Mouse (Mus musculus) frontal cortex, adult 2 months (tissue): ENCODE measurements at regions not wholly inside any gene's neighbourhood (a gene's known extent, or its start where the extent isn't known, plus 50 kb on each side); places are given as distances from the start of the nearest gene placed in this dataset.
A peak's percentile ranks its signal among the peaks of the same experiment; 100 is the strongest.
"Not testable (repeated sequence)": the region's sequence is repeated elsewhere in the genome, so short reads cannot be mapped to it uniquely, and the experiment has no call there.

Experiments used
- DNase-seq, 2 experiments: peaks; one replicate each; pipeline ENCODE4 v3.0.0; 2022; ENCODE audit warnings: low spot score in 1 of 2; ENCODE audit errors: extremely low spot score in 1 of 2

GRCm38 (mm10) chr14:53737962-53738361, 515.9 kb downstream of the Dad1 start:
- peak in 1 of 2 experiments; percentile 1 for DNase-seq

- peak in 1 of 2 experiments; percentile 19 for DNase-seq
Observed at GRCm38 (mm10) chr14:53736274-53736673, 517.6 kb downstream of the Dad1 start.

- DNase-seq = not testable (repeated sequence)
Observed at GRCm38 (mm10) chr14:53731600-53731999, 522.3 kb downstream of the Dad1 start.

GRCm38 (mm10) chr14:53729877-53730276, 524.0 kb downstream of the Dad1 start:
- DNase-seq = not testable (repeated sequence)

GRCm38 (mm10) chr14:53729149-53729548, 524.8 kb downstream of the Dad1 start:
- DNase-seq = not testable (repeated sequence)

- not testable (repeated sequence) for DNase-seq
Observed at GRCm38 (mm10) chr14:53726914-53727313, 527.0 kb downstream of the Dad1 start.

DNA sequence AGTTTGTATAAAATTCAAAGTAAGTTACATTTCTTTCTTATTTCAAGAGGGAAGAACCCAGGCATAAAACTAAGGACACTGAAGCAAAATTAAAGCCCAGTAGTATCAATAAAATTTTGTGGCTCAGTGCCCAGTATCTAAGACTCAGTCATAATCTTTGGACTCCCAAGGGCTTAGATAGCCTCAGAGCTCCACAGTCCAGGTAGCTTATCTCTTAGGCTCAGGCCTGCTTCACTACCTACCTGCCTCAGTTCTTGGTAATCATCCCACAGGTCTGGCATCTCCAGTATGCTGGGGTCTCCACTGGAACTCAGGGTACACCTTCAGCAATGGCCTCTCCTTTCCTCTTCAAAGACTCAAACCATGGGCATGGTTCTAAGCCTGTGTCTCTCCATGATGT, 530.3 kb downstream of the Dad1 start:
- not testable (repeated sequence) for DNase-seq

DNA sequence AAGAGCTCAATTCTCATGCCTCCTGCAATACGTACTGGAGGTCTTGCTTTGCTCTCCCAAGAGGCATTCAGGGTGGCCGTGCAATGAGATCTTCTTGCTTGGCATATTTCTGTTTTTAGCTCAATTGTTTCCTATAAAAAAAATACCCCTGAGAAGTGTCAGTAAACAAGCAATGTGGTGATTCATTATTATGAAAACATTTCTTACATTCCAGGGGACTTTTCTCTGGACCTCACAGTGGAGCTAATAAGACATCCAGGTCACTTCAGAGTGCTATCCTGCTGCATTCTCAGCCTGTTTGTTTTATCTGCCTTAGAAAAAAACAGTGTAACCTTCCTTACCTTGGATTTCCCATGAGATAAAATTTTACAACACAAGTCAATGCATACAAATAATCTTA, 532.0 kb downstream of the Dad1 start:
- not testable (repeated sequence) for DNase-seq

DNA sequence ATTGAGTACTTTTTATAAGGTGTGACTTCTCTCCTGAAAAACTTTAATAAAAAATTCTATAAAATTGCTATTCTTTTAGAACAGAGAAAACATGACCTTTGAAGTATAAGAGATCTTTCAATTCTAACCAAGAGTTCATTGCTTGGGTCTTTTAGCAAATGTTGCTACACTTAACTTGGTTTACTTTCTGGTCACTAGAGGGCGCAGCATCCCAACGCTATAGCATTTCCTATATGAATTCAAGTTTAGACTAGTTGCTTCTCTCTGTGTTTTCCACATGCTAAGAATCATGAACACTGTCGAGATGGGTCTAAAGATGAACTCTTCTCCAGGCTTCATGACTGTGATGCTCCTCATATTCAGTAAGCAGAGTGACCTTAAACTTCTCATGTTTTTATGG, 544.3 kb downstream of the Dad1 start:
- DNase-seq = peak in 1 of 2 experiments; percentile 60

DNA sequence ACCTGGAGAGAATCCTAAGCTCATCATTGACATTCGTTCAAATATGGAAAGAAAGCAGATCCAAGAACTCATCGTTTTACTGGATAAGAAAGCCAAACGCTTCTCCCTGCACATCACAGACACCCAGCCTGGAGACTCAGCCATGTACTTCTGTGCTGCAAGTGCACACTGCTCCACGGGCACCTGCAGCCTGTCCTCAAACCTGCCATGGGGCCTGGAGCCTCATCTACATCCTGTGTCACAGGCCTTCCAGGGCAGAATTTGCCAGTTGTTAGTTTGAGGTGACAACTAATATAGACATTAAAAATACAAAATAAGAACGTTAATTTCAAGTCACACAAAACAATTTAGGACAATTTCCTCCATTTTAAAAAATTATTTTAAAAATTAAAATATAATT, 549.6 kb downstream of the Dad1 start:
- DNase-seq = not testable (repeated sequence)

DNA sequence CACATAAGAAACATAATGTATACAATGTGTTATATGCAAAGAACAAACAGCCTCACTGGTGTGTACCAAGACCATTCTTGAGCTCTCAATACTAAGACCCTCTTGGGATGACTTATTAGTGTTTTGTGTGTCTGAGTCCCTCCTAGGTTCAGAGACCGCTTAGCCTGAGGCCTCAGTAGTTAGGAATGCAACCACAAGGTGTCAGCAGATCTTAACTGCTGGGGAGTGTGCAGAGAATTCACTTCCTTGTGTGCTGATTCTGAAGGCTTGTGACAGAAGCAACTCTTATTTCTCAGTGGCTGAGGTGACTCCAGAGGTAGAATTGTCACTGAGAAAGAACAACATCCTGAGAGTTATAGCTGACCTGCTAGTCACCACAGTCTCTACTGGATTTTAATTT, 550.3 kb downstream of the Dad1 start:
- DNase-seq = peak in 1 of 2 experiments; percentile 5

- not testable (repeated sequence) for DNase-seq
Observed at GRCm38 (mm10) chr14:53684100-53684499, 569.8 kb downstream of the Dad1 start.

DNA sequence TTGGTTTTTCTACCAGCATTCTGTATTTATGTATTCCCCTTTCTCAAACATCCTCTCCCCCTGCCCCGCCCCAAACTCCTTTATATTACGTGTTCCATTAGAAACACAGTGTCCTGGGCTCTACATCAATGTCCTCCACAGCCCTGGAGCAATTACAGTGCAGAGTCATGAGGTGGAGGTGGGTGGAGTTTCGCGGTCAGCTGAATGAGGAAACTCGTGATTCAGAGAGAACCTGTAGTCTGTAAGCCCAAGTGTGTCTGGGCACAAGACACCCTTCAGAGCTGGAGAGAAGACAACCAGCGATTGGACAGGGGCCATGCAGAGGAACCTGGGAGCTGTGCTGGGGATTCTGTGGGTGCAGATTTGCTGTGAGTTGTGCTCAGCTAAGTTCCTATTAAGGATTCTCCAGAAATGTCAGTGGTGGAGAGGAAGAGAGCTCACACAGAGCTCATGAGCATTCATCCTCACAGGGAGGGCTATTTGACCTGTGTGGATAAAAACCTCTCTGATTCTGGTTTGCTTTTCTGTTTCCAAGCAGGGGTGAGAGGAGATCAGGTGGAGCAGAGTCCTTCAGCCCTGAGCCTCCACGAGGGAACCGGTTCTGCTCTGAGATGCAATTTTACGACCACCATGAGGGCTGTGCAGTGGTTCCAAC, 570.4 kb downstream of the Dad1 start:
- not testable (repeated sequence) for DNase-seq

- not testable (repeated sequence) for DNase-seq
Observed at GRCm38 (mm10) chr14:53682679-53683078, 571.2 kb downstream of the Dad1 start.

DNA sequence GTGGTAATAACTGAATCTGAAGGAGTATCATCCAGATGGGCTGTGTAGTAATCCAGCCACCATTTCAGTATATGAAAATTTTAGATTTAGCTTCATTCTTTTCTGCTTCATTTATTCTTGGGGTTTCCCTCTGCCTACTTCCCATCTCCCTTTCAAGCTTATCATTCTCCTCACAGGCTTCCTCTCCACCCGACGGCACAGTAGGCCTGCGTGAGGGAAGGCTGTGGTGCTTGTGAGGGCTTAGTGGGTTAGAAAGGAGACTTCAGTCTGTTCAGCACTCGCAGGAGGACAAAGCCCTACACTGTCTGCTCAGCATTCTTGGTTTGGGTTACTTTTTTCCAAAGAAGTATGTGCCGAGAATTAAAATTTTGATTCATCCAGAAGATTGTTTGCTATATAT, 572.6 kb downstream of the Dad1 start:
- not testable (repeated sequence) for DNase-seq

- DNase-seq = peak in 1 of 2 experiments; percentile 60
Observed at GRCm38 (mm10) chr14:53665681-53666080, 588.2 kb downstream of the Dad1 start.

- not testable (repeated sequence) for DNase-seq
Observed at GRCm38 (mm10) chr14:53662700-53663355, 591.1 kb downstream of the Dad1 start.

GRCm38 (mm10) chr14:53654669-53655068, 599.2 kb downstream of the Dad1 start:
- DNase-seq = not testable (repeated sequence)

DNA sequence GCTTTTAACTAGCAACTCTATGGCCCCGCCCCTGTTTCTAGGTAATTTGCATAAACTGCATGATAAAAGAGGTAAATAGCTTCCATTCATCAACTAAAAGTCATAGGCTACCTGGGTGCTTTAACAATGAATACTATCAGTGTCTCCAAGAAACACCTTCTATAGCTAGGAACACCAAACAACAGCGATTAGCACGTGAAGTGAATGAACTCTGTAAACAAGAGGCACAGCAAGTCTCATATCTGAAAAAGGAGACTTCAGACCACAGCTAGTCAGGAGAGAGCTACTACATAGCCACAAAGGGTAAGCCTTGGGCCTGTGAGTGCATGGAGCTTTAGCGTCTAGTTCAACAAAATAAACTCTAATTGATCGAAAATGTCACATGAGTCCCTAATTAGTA, 602.8 kb downstream of the Dad1 start:
- not testable (repeated sequence) for DNase-seq

GRCm38 (mm10) chr14:53649189-53649588, 604.7 kb downstream of the Dad1 start:
- not testable (repeated sequence) for DNase-seq

GRCm38 (mm10) chr14:53640441-53640840, 613.5 kb downstream of the Dad1 start:
- DNase-seq = not testable (repeated sequence)

DNA sequence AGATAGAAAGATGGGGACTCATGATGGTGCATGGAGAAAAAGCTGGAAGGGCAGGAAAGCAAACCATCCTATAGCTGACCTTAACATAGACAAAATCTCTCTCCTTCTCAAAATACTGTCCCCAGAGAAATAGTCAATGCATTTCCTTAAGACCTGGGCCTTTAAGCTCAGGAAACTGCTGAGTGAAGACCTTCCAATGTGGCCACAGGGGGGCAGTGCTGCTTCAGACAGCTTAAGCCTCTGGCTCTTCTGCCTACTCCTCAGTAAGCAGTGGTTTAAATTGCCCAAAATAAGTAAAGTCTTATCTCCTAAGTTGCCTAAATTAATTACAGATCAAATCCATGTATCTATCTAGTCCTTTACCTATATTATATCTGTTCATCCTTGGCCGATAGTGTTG, 616.2 kb downstream of the Dad1 start:
- DNase-seq = peak in 1 of 2 experiments; percentile 20
